Mouse (Mus musculus): ENCODE measurements around the gene Baz2b. TPM values are rescaled to one million over a fixed set of nuclear protein-coding genes. Genes with fewer than 3 reads are reported as not detected.
A peak's percentile ranks its signal among the peaks of the same experiment; 100 is the strongest.

Baz2b gene
- polyA plus RNA-seq, 1 experiment from 2014 or later: 57.2 TPM

DNA sequence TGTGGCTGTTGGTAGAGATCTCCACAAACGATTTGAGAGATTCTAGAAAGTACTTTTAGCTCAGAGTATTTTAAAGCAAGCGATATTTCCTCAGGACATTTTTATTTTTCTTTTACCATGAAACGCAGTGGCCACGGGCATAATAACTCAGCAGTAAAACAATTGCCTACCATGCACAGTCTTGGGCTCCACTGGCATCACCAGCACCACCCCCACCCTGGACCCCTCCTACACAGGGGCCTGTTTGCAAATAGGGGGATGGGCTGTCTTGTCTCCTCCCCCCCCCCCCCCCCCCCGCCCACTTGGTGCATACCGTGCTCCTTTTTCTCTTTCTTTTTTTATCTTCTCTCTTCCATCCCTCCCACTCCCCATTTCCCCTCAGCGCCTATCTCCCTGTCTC, 311.5 kb downstream of the Baz2b start:
- ATAC-seq (ENCODE audit: insufficient read depth) (no peak), DNase-seq (no peak)
- no peaks in the 10 kb centered on the region for H3K4me1 ChIP-seq (ENCODE audit: insufficient read depth)
- H3K27me3 ChIP-seq (ENCODE audit: insufficient read depth, low read length): no peaks in the 10 kb centered on the region
- no peak overlapping the region for H3K4me2 ChIP-seq
- H3K9ac ChIP-seq: no peak overlapping the region
- no peak overlapping the region for H3K27ac ChIP-seq (ENCODE audit: low read depth)
- 82% methylated on average over 5 of the region's 7 CpGs for WGBS
- peaks cover 42% of the 10 kb centered on the region for H3K36me3 ChIP-seq (ENCODE audit: insufficient read depth)
- no peaks in the 10 kb centered on the region for H3K9me3 ChIP-seq (ENCODE audit: low read depth, low read length)
- no peak overlapping the region for H3K4me3 ChIP-seq (ENCODE audit: low read depth, low read length)
- TF ChIP-seq CTCF (IDR thresholded peaks at IDR 0.05; ENCODE audit: low read depth): no peak

DNA sequence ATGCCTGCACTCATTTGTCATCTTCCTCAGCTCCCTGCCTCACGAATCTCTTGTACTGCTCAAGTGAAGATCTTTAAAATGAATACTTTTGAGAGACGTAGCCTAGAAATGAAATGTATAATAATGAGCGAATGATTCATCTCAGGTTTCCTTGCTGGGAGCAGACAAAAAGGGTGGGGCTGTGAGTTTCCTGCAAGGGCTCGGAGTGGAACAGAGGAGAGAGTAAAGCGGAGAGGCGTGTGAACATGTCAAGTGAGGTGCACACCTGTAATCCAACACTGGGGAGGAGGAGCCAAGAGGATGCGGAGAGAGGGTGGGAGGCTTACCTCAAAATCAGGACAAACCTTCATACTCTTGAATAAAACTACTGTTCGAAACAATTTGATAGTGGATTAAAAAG, 312.8 kb downstream of the Baz2b start:
- H3K4me1 ChIP-seq (ENCODE audit: insufficient read depth): no peaks in the 10 kb centered on the region
- TF ChIP-seq CTCF (IDR thresholded peaks at IDR 0.05; ENCODE audit: low read depth): no peak
- H3K4me3 ChIP-seq (ENCODE audit: low read depth, low read length): no peak overlapping the region
- ATAC-seq (ENCODE audit: insufficient read depth): peak; percentile 75
- DNase-seq: peak; percentile 28
- WGBS: 52% methylated on average over 8 of the region's 8 CpGs
- peaks cover 42% of the 10 kb centered on the region for H3K36me3 ChIP-seq (ENCODE audit: insufficient read depth)
- no peaks in the 10 kb centered on the region for H3K9me3 ChIP-seq (ENCODE audit: low read depth, low read length)
- no peak overlapping the region for H3K4me2 ChIP-seq
- H3K9ac ChIP-seq: no peak overlapping the region
- no peaks in the 10 kb centered on the region for H3K27me3 ChIP-seq (ENCODE audit: insufficient read depth, low read length)
- H3K27ac ChIP-seq (ENCODE audit: low read depth): peak overlapping the region; percentile 12; the same call in 1 of the 2 replicates

DNA sequence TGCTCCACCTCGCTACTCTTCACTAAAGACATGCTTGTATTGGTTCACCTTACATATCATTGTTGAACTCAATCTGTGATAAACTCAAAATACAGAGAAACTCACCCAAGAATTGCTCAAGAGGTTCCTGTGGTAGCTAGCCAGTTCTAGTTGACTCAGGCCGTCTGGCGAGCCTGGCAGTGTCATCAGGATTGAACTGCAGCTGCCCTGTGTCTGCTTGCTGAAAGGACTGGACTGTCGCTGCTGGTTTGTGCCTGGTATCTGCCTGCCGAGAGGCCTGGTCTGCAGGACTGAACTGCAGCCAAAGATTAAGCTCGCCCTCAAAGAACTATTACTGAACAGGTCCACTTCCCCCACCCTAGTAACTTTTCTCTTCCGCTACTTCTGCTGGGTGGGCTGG, 313.2 kb downstream of the Baz2b start:
- Histone ChIP-seq H3K4me1 (ENCODE audit: insufficient read depth) (no peaks in the 10 kb centered on the region), H3K36me3 (ENCODE audit: insufficient read depth) (peaks cover 37% of the 10 kb centered on the region), H3K4me3 (ENCODE audit: low read depth, low read length) (no peak overlapping the region), H3K9me3 (ENCODE audit: low read depth, low read length) (no peaks in the 10 kb centered on the region), H3K9ac (no peak overlapping the region), H3K4me2 (no peak overlapping the region), H3K27me3 (ENCODE audit: insufficient read depth, low read length) (no peaks in the 10 kb centered on the region), H3K27ac (ENCODE audit: low read depth) (peak overlapping the region; percentile 12; the same call in 1 of the 2 replicates)
- TF ChIP-seq CTCF (IDR thresholded peaks at IDR 0.05; ENCODE audit: low read depth): no peak
- 60% methylated on average over 7 of the region's 7 CpGs for WGBS
- ATAC-seq (ENCODE audit: insufficient read depth): no peak
- peak; percentile 7 for DNase-seq

DNA sequence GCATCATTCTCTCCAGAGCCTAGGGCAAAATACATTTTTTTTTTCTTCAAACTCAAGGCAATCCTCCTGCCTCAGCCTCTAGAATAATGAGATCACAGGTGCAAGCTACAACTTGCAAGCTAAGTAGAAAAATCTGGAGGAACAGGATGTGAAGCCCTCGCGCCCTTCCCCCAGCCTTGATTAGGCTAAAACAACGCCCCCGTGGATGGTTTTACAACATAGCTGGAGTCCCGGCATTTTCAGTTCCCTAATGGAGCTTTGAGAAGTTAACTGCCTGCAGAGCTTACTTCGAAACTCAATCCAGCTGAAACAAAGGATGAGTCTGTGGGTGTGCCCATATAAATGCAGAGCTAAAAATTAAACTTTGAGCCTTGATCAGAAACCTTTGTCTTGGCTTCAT, 319.9 kb downstream of the Baz2b start:
- H3K9me3 ChIP-seq (ENCODE audit: low read depth, low read length): no peaks in the 10 kb centered on the region
- peaks cover 9% of the 10 kb centered on the region; the same call in 1 of the 2 replicates for H3K36me3 ChIP-seq (ENCODE audit: insufficient read depth)
- ATAC-seq (ENCODE audit: insufficient read depth) (no peak), DNase-seq (peak; percentile 8)
- H3K27ac ChIP-seq (ENCODE audit: low read depth): no peak overlapping the region
- H3K4me2 ChIP-seq: no peak overlapping the region
- WGBS: 85% methylated on average over 6 of the region's 6 CpGs
- H3K27me3 ChIP-seq (ENCODE audit: insufficient read depth, low read length): no peaks in the 10 kb centered on the region
- no peak overlapping the region for H3K4me3 ChIP-seq (ENCODE audit: low read depth, low read length)
- no peaks in the 10 kb centered on the region for H3K4me1 ChIP-seq (ENCODE audit: insufficient read depth)
- no peak overlapping the region for H3K9ac ChIP-seq
- TF ChIP-seq CTCF (IDR thresholded peaks at IDR 0.05; ENCODE audit: low read depth): no peak

DNA sequence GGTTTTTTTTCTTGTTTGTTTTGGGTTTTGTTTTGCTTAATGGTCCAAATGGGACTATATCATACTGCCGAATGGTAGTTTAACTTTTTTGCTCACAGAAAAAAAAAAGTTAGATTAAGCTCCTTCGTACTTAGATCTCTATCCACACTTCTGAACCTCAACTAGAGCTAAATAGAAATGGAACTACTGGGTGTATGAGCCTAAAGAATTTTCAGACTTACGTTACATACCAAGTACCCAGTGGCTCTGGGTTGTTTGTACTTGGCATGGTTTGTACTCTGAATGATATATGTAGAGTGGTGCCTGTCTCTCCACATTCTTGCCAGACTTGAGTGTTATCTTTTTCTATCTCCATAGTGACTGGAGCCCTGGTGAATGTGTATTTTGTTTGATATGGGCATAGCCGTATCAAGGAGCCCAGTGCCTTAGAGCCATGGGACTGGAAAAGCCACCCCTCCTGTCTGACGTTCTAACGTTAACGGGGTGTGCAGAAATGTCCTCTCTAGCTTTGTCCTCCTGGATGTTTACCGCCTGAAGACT, 326.8 kb downstream of the Baz2b start:
- peaks cover 5% of the 10 kb centered on the region; the same call in 1 of the 2 replicates for H3K4me1 ChIP-seq (ENCODE audit: insufficient read depth)
- H3K36me3 ChIP-seq (ENCODE audit: insufficient read depth): no peaks in the 10 kb centered on the region
- no peak for TF ChIP-seq CTCF (IDR thresholded peaks at IDR 0.05; ENCODE audit: low read depth)
- H3K9ac ChIP-seq: peak overlapping the region; percentile 6
- H3K4me3 ChIP-seq (ENCODE audit: low read depth, low read length): peak overlapping the region; percentile 83
- peak overlapping the region; percentile 63 for H3K4me2 ChIP-seq
- no peaks in the 10 kb centered on the region for H3K9me3 ChIP-seq (ENCODE audit: low read depth, low read length)
- ATAC-seq (ENCODE audit: insufficient read depth): peak; percentile 48
- H3K27ac ChIP-seq (ENCODE audit: low read depth): no peak overlapping the region; the same call in 1 of the 2 replicates
- 47% methylated on average over 8 of the region's 8 CpGs for WGBS
- no peaks in the 10 kb centered on the region for H3K27me3 ChIP-seq (ENCODE audit: insufficient read depth, low read length)
- DNase-seq: no peak

DNA sequence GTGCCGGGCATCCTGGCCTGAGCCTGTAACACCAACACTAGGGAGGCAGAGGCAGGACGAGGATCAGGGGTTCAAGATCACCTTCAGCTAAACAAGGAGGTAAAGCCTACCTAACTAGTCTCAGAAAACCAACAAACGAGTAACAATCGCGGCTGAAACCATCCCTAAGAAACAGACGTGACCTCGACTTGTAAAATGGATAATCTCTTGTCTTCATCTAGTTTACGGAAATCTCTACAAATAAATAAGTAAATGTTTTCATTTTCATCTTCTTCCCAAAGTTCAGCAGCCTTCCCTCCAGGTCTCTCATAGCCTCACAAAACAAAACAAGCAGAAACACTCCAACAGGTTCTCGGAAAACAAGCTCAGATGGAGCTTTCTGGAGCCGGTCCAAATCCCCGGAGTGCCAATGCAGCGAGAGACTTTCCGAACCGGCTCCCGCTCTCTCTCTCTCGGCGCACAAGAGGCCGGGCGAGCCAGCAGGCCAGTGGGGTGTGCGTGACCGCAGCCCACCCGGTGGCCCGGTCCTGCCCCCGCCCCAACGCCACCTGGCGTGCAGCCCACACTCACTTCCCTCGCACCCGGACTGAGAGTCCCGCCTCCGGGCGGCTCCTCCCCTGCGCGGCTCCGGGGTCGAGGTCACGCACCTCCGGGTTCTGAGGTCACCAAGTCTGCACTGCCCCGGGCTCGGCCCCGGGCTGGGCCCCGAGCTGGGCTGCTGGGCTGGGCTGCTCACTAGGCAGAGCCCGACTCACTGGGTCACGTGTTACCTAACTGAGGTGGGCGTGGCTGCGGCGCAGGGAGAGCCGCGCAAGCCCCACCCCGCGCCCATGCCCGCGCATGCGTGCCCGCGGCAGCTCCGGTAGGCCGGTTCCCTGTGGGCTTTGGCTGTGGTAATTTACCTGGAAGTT, 327.6 kb downstream of the Baz2b start, which contains the start of gene Wdsub1:
Gene Wdsub1, minus strand, starts transcription at position 761 of the 911 bp plus-strand sequence.
- Histone ChIP-seq H3K27me3 (ENCODE audit: insufficient read depth, low read length) (no peaks in the 10 kb centered on the region), H3K4me3 (ENCODE audit: low read depth, low read length) (peak within 1 kb of the TSS; percentile 83), H3K4me1 (ENCODE audit: insufficient read depth) (peaks cover 5% of the 10 kb centered on the region; the same call in 1 of the 2 replicates), H3K9ac (peak within 1 kb of the TSS; percentile 78), H3K4me2 (peak within 1 kb of the TSS; percentile 63), H3K27ac (ENCODE audit: low read depth) (peak within 1 kb of the TSS; percentile 73), H3K9me3 (ENCODE audit: low read depth, low read length) (no peaks in the 10 kb centered on the region), H3K36me3 (ENCODE audit: insufficient read depth) (peaks cover 5% of the 10 kb centered on the region; the same call in 1 of the 2 replicates)
- DNase-seq (peak; percentile 96), ATAC-seq (ENCODE audit: insufficient read depth) (peak; percentile 98)
- WGBS: 4% methylated on average over 57 of the region's 57 CpGs
- TF ChIP-seq CTCF (IDR thresholded peaks at IDR 0.05; ENCODE audit: low read depth): no peak

DNA sequence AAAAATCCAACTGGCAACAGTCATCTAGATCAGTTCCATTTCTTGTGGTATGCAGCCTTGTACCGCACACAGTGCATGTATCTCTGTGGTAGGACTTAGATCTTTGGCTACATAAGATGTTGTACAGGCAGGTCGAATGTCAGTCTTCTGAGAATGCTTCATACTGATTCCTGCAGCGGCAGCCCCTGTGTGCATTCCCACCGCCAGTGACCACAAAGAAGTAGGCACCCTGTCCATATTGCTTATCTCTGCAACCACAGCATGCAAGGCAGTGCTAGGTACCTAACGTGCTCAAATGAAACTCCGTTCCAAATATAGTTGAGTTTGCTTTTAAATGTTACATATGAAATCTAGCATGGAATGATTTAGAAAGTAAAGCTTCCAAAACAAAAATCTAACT, 328.2 kb downstream of the Baz2b start:
- Histone ChIP-seq H3K27me3 (ENCODE audit: insufficient read depth, low read length) (no peaks in the 10 kb centered on the region), H3K4me2 (peak overlapping the region; percentile 63), H3K27ac (ENCODE audit: low read depth) (no peak overlapping the region; the same call in 1 of the 2 replicates), H3K4me1 (ENCODE audit: insufficient read depth) (peaks cover 5% of the 10 kb centered on the region; the same call in 1 of the 2 replicates), H3K36me3 (ENCODE audit: insufficient read depth) (peaks cover 7% of the 10 kb centered on the region; the same call in 1 of the 2 replicates), H3K4me3 (ENCODE audit: low read depth, low read length) (peak overlapping the region; percentile 83), H3K9ac (peak overlapping the region; percentile 78), H3K9me3 (ENCODE audit: low read depth, low read length) (no peaks in the 10 kb centered on the region)
- DNase-seq (no peak), ATAC-seq (ENCODE audit: insufficient read depth) (no peak)
- WGBS: 58% methylated on average over 6 of the region's 6 CpGs
- TF ChIP-seq CTCF (IDR thresholded peaks at IDR 0.05; ENCODE audit: low read depth): no peak
